Mouse (Mus musculus): Measurements from ENCODE around the gene Mylk3.

The Mylk3 gene

GRCm38 (mm10) chr8:85321981-85322380, 64.2 kb downstream of the Mylk3 start:
- CTCF ChIA-PET = no interaction called here

DNA sequence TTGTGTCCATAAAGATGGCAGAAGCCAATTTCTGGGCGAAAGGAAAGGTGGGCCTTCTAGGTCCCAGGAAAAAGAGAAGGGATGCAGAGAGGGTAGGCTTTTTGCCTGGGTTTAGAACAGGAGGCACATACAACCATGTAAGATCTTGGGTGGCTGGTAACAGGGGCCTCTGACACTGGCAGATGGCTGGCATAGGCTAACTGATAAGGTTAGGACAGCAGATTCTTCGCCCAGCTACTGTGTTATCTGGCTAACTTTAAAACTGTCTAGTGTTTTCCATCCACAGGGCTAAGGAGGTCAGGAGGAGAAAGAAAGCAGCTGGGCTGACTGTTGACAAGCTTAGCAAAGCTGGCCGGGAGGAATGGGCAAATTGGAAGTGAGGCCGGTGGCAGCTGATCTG, 67.6 kb downstream of the Mylk3 start:
- CTCF ChIA-PET = no interaction called here

- CTCF ChIA-PET = no interaction called here
Observed at GRCm38 (mm10) chr8:85313036-85313435, 73.1 kb downstream of the Mylk3 start.

- CTCF ChIA-PET = no interaction called here
Observed at GRCm38 (mm10) chr8:85311743-85312142, 74.4 kb downstream of the Mylk3 start.

DNA sequence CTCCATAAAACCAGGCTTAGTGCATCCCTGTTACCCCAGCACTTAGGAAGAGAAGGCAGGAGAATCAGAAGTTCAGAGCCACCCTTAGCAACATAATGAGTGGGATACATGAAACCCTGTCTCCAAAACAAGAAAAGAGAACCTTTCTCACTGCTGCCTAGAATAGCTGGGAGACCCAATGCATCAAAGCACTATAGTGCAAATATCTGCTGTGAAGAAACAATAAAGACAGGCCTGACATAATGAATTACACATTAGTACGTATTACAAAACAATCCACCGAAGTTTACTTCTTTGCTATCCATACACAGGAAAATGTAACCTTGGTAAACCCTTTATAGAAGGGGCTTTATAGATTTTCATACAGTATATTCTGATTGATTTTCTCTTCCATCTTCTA, 77.6 kb downstream of the Mylk3 start:
- CTCF ChIA-PET = no interaction called here

- CTCF ChIA-PET = no interaction called here
Observed at GRCm38 (mm10) chr8:85303531-85303930, 82.6 kb downstream of the Mylk3 start.

GRCm38 (mm10) chr8:85302931-85303330, 83.2 kb downstream of the Mylk3 start:
- CTCF ChIA-PET = no interaction called here

- CTCF ChIA-PET = no interaction called here
Observed at GRCm38 (mm10) chr8:85301941-85302340, 84.2 kb downstream of the Mylk3 start.

- CTCF ChIA-PET = interaction anchor here (0.7 kb wide), 1 partner anchor 1602 kb away, joined by 3 read pairs; no protein-coding TSS in a partner anchor
Observed at GRCm38 (mm10) chr8:85299434-85300077, 86.6 kb downstream of the Mylk3 start, which contains the start of the genes Orc6 and Vps35. Gene Orc6 (plus strand): TSS chr8:85299632. Gene Vps35 (minus strand): TSS chr8:85299802.

GRCm38 (mm10) chr8:85298600-85299433, 87.3 kb downstream of the Mylk3 start:
- CTCF ChIA-PET = interaction anchor here (0.7 kb wide), 1 partner anchor 1603 kb away, joined by 3 read pairs; no protein-coding TSS in a partner anchor

DNA sequence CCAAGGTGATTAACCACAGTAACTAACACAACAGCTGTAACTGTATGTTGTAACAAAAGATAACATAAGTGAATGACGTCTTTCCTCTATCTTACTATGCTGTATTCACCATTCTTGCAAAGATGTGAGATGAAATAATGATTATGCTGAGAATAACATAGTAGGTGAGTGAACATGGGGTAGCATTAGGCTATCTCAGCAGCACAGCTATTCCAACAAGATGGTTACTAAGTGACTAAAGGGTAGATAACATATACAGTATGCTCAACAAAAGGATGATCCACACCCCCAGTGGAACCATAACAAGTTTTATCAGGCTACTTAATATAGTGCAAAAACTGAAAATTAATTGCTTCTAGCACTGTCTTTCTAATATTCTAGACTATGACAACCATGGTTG, 99.3 kb downstream of the Mylk3 start:
- CTCF ChIA-PET = no interaction called here
